Mouse (Mus musculus) sigmoid colon, adult 10 weeks (tissue): Measurements from ENCODE around the gene Olfr1493-ps1. TPM values are rescaled to one million over a fixed set of nuclear protein-coding genes. Genes with fewer than 3 reads are reported as not detected.

ENCODE experiments used
- polyA plus RNA-seq: library from polyadenylated mRNA; stranded (reverse); fragments of 350-450 nt; fragmentation: Illumina TruSeq; extraction: RNeasy Lipid Tissue Mini Kit (QIAGEN cat#74804); gene quantifications from one replicate; pipeline ENCODE4 v1.2.3, GENCODE M21; 2014; ENCODE audit warnings: low read depth, low replicate concordance

The Olfr1493-ps1 gene
- not detected for polyA plus RNA-seq

DNA sequence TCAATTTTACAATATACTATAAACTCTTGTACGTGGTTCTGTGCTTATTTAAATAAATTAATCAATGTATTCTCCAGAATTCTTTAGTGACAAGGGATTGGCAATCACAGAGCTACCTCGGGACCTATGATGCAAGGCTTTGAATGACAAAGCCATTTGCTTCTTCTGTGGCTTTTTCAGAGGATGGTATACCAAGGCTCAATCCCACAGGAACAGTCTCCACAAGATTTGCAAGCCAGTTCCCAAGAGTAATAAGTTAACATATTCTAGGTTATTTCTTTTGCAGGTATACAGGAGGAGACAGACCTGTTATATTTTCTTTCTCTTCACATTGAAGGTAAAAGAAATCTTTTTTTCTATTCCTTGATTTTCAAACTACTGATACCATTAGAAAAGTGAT, at the start of gene Olfr1493-ps1:
Gene Olfr1493-ps1, plus strand, starts transcription at position 301 of the 400 bp plus-strand sequence.

GRCm38 (mm10) chr19:13696968-13697367, 26.1 kb upstream of the Olfr1493-ps1 start, which contains the start of gene Olfr1491:
Gene Olfr1491 (plus strand): TSS chr19:13697268.

DNA sequence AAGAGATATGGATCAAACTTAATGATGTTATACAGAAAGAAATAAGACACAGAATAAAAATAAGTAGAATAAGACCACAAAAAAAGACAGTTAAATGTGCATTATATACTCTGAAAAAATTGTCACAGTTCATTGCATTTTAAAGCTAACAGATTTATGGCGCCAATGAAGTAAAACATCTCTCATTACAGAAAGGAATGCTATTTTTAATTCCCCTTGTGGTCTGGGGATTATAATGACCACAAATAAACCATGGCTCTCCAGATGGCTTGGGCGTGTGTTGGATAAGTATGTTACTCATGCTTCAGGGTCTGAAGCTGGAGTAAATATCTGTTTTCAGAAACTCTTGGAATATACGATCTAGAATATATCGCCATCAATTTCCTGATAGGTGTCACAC, 16.4 kb downstream of the Olfr1493-ps1 start, which contains the start of gene Olfr1494:
Gene Olfr1494, plus strand, starts transcription at position 301 of the 400 bp plus-strand sequence.

DNA sequence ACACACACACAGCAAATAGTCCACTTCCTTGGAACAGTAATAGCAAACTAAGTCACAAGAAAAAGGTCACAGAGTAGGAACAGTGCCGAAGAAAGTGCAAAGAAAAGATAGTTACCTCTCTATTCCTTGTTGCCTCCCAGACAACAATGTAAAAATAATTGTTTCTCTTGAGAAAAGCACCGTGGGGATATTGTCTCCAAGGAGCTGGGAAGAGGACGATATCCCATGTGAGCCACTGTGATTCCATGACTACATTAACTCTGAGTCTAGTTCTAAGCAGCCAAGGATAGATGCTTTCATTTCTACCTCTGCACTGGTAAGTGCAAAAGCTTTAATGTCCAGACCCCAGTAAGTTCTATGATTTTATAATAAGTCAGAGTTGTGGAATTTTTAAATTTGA, 41.2 kb downstream of the Olfr1493-ps1 start, which contains the start of gene Olfr1495:
Gene Olfr1495, plus strand, starts transcription at position 301 of the 400 bp plus-strand sequence.

DNA sequence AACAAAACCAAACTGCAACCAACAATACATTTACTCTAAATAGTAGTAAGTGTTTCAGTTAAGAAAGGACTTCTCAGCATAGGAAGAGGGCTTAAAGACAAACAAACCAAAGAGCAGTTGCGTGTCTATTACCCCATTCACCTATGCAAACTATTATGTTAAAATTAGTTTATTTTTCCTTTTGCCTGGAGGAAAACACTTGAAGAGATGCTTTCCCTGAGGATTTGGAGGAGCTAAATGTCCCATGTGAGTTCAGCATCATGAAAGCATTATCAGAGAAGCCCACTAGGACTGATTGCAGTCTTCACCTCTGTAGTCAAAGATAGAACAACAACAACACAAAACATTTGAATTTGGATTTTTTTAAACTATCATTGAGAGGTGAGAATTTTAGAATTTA, 54.5 kb downstream of the Olfr1493-ps1 start, which contains the start of gene Olfr1496:
Gene Olfr1496, plus strand, starts transcription at position 301 of the 400 bp plus-strand sequence.

Other genes with a start within 250 kb of the Olfr1493-ps1 start
- gene Olfr1475, start 243.1 kb upstream of the Olfr1493-ps1 start, polyA plus RNA-seq: not detected
- not detected for gene Olfr1477, start 222.7 kb upstream of the Olfr1493-ps1 start, polyA plus RNA-seq
- gene Olfr1480, start 195.4 kb upstream of the Olfr1493-ps1 start, polyA plus RNA-seq: not detected
- gene Olfr1484, start 139.8 kb upstream of the Olfr1493-ps1 start, polyA plus RNA-seq: not detected
- not detected for gene Olfr1487, start 105.9 kb upstream of the Olfr1493-ps1 start, polyA plus RNA-seq
- gene Olfr1489, start 91.7 kb upstream of the Olfr1493-ps1 start, polyA plus RNA-seq: not detected
- not detected for gene Olfr1490, start 72.2 kb upstream of the Olfr1493-ps1 start, polyA plus RNA-seq
- gene Olfr1491, start 26.0 kb upstream of the Olfr1493-ps1 start, polyA plus RNA-seq: not detected
- gene Olfr1494, start 16.4 kb downstream of the Olfr1493-ps1 start, polyA plus RNA-seq: not detected
- not detected for gene Olfr1495, start 41.3 kb downstream of the Olfr1493-ps1 start, polyA plus RNA-seq
- not detected for gene Olfr1496, start 54.6 kb downstream of the Olfr1493-ps1 start, polyA plus RNA-seq
- gene Olfr1497, start 74.9 kb downstream of the Olfr1493-ps1 start, polyA plus RNA-seq: not detected
- gene Olfr1499, start 96.2 kb downstream of the Olfr1493-ps1 start, polyA plus RNA-seq: not detected
- not detected for gene Olfr1500, start 107.2 kb downstream of the Olfr1493-ps1 start, polyA plus RNA-seq
- gene Olfr1501, start 127.4 kb downstream of the Olfr1493-ps1 start, polyA plus RNA-seq: not detected
- not detected for gene Olfr1502, start 138.5 kb downstream of the Olfr1493-ps1 start, polyA plus RNA-seq
- not detected for gene Olfr1504, start 174.7 kb downstream of the Olfr1493-ps1 start, polyA plus RNA-seq
- gene Olfr1505, start 190.3 kb downstream of the Olfr1493-ps1 start, polyA plus RNA-seq: not detected